Mouse (Mus musculus): Measurements from ENCODE around the gene 4933428G20Rik.

DNA sequence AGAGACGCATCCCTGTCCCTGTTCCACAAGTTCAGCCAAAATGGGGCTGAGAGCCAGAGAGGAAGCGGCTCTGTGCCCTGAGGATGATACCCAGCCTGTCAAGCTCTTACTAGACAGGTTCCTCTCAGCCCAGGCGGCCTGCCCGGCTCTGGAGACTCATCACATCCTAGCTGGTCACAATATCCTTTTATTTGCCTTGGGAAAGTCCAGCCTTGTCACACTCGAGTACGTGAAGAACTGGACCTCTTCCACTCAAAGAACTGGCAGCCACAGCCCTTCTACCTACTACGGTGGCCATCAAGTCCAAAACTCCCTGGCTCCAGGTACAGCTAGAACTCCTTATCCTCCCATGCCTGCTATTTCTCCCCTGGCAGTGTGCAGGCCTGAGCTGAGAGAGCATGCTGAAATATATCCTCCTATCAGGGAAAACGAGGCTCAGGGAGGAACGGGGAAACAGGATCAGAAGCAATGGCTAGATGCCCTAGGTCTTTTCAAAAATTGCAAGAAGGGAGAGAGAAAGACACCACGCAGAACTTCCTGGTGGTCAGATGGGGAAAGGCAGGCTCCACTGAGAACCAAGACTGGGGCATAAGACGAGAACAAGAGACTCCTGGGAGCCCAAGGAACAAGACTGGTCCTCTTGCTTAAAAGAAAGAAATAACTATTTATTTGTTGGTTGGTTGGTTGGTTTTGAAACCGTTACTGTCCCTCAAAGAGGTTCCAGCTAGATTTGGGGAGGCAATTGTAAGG, 48.0 kb upstream of the 4933428G20Rik start:
- TF ChIP-seq TAL1 (conservative IDR thresholded peaks at IDR 0.05; ENCODE audit: low read depth, low read length) (no peak), CTCF (IDR thresholded peaks at IDR 0.05; ENCODE audit: low read depth, low read length) (no peak)
